Mouse (Mus musculus) heart, postnatal 10 days (tissue): Measurements from ENCODE around the gene Stard7. TPM values are rescaled to one million over a fixed set of nuclear protein-coding genes. Genes with fewer than 3 reads are reported as not detected.

ENCODE experiments used
- DNase-seq, 2 experiments: peaks; one replicate each; pipeline ENCODE4 v3.0.0; 2021
- intact Hi-C: fragments of 180-260 bp; cut with DNase I; formaldehyde crosslinking; loops from one replicate; pipeline ENCODE4 v1.15.1; 2025
- total RNA-seq, 2 experiments: library from RNA; stranded (reverse); gene quantifications; 2 replicates each; pipeline ENCODE4 v1.2.3; 2021

Stard7 gene
- total RNA-seq, 2 experiments from 2014 or later: 184 to 187 TPM

DNA sequence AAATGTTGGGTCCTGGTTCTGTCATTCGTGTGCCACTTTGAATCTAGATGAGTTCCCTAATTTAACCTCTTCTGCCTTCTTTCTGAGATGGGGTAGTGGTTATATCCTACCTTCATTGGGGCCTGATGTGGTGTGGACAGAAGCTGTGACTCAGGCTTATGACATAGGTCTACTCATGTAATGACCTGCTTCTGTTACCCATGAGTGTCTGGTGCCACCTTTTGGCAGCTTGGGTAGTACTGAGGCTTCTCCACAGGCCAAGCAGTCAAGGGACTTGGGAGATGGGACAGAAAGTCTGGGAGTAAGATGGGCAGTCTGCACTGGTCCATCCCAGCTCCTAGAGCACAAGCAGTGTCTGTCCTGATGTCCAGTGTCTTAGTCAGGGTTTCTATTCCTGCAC lies 76.3 kb downstream of the Stard7 start:
- DNase-seq: no peak
- intact Hi-C loops: no loop called here

DNA sequence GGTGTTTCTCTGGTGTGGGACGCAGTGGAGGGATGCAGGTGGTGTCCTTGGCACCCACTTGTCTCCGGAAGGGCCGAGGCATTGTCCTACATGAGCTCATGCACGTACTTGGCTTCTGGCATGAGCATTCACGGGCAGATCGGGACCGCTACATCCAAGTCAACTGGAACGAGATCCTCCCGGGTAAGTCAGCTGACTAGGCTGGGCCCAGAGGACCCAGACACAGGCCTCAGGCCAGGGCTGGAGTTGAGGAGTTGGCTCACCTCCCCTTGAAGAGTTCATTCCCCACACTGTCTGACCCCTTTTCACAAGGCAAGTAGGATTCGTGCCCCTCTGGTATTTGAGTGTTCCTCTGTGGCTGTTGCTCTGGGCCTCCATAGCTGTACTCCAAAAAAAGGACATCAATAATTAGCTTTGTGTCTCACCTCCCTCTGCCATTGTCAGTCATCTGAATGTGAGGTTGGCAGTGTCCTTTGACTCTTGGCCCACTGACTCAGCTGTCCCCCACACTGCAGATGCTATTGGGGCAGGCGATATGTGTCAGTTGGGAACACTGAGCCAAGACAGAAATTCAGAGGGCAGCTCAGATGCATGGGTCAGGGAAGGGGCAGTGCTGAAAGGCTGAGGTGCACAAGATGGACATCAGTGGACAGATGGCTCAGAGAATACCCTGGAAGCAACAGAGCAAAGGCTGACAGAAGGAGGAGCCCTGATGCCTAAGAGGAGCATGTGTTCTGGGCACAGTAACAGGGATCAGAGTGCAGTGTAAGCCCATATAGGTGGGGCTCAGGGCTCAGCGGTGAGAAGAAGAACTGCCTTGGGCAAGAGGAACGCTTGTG lies 77.3 kb downstream of the Stard7 start:
- intact Hi-C loops: no loop called here
- DNase-seq: no peak

Other genes with a start within 250 kb of the Stard7 start
- gene Blvra, start 199.6 kb upstream of the Stard7 start, total RNA-seq: 10 to 100 TPM; 23.0 to 26.1 TPM
- gene Ncaph, start 136.3 kb upstream of the Stard7 start, total RNA-seq: 10 to 100 TPM; 13.7 to 15.2 TPM
- gene Itpripl1, start 126.8 kb upstream of the Stard7 start, total RNA-seq: 10 to 100 TPM; 14.1 to 15.3 TPM
- under 1 TPM; 0.53 to 0.67 TPM for gene 1810024B03Rik, start 61.9 kb upstream of the Stard7 start, total RNA-seq
- gene Snrnp200, start 61.8 kb upstream of the Stard7 start, total RNA-seq: 10 to 100 TPM; 63.3 to 66.8 TPM
- gene Ciao1, start 22.4 kb upstream of the Stard7 start, total RNA-seq: 10 to 100 TPM; 57.2 to 60.4 TPM
- 10 to 100 TPM; 39.4 to 40.4 TPM for gene Tmem127, start 22.3 kb upstream of the Stard7 start, total RNA-seq
- gene Dusp2, start 65.9 kb downstream of the Stard7 start, total RNA-seq: 1 to 10 TPM; 1.2 to 1.8 TPM
- not detected for gene Astl, start 68.4 kb downstream of the Stard7 start, total RNA-seq
- gene Adra2b, start 93.0 kb downstream of the Stard7 start, total RNA-seq: 1 to 10 TPM in 1 of 2 experiments, under 1 TPM in 1; 0.84 to 1.1 TPM
- gene Gpat2, start 155.0 kb downstream of the Stard7 start, total RNA-seq: not detected
- 10 to 100 TPM; 25.2 to 25.3 TPM for gene Fahd2a, start 174.3 kb downstream of the Stard7 start, total RNA-seq